Mouse (Mus musculus) granulocyte monocyte progenitor cell, adult 5-6 weeks (primary cell): Measurements from ENCODE around the gene Grk5. TPM values are rescaled to one million over a fixed set of nuclear protein-coding genes. Genes with fewer than 3 reads are reported as not detected.
A peak's percentile ranks its signal among the peaks of the same experiment; 100 is the strongest.

Source experiments
- ATAC-seq: replicated peaks from 2 replicates; pipeline ENCODE4 v1.8.0; 2016; ENCODE audit warnings: mild to moderate bottlenecking, moderate TSS enrichment, inconsistent platforms; ENCODE audit not compliant: poor library complexity, severe bottlenecking
- total RNA-seq, 2 experiments: library from RNA; stranded (forward) in 1 of 2; stranded (reverse) in 1 of 2; fragments of 200-712, 200-1000 nt in 1 of 2; fragments of >200 nt in 1 of 2; fragmentation: Nextera tagmentation in 1 of 2; gene quantifications; 2 replicates each; pipeline ENCODE4 v1.2.3; 2014 to 2017

The Grk5 gene
- total RNA-seq, 2 experiments from 2014 or later: 0.52 to 1.1 TPM

DNA sequence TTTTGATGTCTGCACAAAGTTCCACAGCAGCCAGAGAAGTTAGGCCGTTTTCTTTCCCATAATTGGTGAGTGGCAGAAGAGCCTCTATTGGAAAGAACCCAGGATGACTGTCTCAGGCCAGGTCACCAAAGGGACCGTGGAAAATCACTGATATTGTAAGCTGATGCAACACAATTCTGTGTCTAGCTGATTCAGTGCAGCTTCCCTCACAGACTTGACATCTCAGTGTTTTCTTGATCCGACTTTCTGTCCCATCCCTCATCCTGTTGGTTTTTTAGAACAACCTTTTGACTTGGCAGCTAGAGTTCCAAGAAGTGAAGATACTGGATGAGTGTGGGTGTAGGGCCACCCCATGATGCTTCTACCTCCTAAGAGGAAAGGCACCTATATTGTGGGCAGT, 80.9 kb downstream of the Grk5 start:
- no peak for ATAC-seq

- no peak for ATAC-seq
These were observed 82.0 kb downstream of the Grk5 start for GRCm38 (mm10) chr19:60971598-60971997.

DNA sequence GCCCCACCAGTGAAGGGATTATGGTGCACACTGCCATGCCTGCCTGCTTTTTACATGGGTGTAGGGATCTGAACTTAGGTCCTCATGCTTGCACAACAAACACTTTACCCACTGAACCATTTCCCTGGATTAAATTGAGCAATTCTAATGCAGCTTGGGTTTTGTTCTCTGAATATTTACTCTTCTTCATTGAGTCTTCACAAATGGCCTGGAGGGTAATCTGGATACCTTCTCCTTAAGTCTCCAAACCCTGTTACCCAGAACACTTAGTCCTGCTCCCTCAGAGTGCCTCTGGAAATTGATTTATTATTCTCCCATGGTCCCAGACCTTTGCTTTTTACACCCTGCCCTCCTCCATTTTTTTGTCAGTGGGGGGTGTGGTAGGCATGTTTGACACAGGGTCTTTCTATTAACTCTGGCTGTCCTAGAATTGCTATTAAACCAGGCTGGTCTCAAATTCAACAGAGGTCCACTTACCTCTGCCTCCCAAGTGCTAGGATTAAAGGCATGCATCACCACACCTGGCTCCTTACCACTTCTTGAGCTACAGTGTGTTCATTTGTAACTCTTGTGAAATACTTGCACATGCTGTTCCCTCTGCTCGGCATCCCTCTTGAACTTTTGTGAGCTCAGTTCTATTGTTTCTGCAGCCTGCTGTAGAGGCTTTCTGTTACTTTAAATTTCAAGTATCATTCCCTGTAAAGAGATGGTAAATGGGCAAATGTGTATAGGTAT, 82.9 kb downstream of the Grk5 start:
- ATAC-seq: no peak

GRCm38 (mm10) chr19:60973508-60973907, 84.0 kb downstream of the Grk5 start:
- ATAC-seq: no peak

GRCm38 (mm10) chr19:60979581-60979980, 90.0 kb downstream of the Grk5 start:
- no peak for ATAC-seq

- ATAC-seq: no peak
These were observed 91.8 kb downstream of the Grk5 start for GRCm38 (mm10) chr19:60981391-60981790.

DNA sequence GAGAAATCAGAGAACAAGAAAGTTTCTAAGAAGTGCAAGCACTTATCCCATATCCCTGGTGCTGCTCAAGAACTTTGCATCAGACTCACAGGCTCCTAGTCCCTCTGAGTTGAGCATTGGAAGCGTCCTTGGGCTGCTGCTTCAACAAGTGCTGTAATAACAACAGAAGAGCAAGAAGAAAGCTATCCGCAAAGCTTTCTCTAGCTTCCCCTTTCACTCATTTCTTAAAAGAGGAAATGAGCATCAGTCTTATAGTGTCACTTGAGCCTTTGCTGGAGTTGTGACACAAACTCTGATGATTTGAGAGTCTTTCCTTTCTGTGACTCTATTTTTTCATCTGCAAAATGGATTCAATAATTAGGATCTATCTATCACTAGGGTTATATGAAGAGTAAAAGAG, 92.3 kb downstream of the Grk5 start:
- ATAC-seq: peak; percentile 90

GRCm38 (mm10) chr19:60989766-60990165, 100.2 kb downstream of the Grk5 start:
- ATAC-seq: no peak

DNA sequence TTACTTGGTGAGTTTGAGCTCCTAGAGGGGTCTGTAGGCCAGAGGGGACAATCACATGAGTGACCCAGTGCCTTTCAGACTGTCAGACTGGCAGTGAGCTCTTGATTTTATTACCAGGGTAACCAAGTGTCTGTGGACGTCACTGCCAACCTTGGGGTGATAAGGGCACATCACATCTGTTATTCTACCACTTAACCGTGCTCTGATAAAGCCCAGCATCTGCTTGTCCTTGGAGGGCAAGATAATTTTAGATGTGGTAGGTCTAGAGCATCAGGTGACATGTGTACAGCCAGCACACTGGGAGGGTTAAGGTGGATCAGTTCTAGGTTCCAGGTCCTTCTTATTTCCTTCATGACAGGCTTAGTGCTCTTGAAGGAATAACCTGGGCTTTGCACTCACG, 104.7 kb downstream of the Grk5 start:
- ATAC-seq: no peak

- no peak for ATAC-seq
These were observed 105.3 kb downstream of the Grk5 start for GRCm38 (mm10) chr19:60994845-60995244.

DNA sequence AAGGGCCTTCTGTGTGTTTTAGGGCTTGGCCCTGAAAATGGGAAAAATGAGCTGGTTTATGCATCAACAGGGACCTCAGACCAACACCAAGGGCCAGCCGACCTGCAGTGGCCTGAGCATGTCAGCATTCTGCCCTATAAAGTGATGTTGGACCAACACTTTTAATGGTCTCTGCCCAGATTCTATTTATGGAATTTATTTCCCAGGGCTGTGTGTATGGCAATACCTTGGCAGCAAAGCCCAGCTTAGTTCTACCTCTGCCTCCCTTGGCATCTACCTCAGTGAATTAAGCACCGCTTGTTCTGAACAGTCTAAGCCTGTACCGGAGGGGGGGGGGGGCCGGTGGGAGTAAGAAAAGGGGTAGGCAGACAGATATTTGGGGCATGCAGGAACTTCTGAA, 108.2 kb downstream of the Grk5 start:
- ATAC-seq: no peak

DNA sequence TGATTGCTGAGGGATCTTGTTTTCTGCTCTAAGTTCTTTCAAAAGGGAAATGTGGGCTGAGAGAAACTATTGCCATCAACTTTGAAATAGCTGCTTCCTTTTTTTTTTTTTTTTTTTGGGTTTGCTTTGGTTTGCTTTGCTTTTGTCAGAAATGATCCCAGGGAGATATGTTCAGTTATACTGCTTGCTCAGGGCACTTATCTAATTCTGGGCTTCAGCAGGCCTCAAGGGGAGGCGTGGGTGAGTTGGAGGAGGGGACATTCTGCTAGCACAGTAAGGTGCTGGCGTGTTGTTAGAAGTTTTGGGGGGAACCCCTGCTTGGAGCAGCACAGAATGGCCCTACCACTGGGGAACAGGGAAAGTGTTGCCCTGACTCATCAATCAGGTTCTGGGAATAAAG, 110.1 kb downstream of the Grk5 start:
- ATAC-seq: peak; percentile 25; the same call in 1 of the 2 replicates

- no peak for ATAC-seq
These were observed 111.4 kb downstream of the Grk5 start for GRCm38 (mm10) chr19:61000958-61001357.

DNA sequence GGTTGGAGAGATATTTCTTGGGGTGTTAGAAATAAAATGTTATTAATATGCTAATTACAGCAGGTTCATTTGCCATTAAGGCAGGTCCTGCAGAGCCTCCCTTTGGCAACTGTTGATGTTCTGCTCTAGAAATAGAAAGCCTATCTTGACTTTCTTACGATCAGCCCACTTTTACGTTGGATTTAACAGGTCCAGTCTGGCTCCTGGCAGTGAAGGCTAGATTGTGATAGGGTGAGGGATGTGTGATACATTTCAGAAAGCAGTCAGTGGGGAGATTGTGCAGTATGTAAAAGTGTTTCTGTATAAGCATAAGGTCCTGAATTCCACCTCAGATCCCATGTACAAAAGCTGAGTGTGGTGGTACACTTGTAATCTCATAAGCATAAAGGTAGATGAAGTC, 119.7 kb downstream of the Grk5 start:
- ATAC-seq: no peak

DNA sequence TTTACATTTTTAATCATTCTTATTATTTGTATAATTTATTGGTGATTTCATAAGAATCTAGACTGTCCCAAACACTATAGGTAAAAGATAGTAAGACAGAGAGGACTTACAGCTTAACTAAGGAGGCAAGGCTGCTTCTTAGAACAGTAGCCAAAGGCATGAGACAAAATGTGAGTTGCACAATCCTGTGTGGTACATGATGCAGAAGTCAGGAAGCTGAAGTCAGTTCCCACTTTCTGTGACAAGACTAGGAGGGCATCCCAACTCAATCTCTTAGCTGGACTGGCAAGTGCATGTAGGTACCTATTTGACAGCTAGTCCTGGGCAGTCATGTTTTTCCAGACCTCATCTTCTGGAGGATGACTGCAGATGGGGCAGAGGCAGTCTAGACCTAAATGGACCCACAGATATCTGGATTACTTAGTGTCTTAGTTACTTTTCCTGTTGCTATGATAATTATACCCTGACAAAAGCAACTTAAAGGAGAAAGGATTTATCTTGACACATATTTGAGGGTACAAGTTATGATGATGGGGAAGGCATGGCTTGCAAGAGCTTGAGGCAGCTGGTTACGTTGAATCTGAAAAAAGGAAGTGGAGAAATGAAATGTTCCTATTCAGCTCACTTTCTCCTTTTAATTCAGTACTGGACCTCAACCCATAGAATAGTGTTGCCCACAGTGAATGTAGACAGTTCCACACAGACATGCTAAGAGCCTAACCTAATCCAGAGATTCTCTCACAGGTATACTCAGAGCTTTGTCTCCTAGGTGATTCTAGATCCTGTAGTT, 128.1 kb downstream of the Grk5 start:
- ATAC-seq: peak; percentile 94

GRCm38 (mm10) chr19:61021502-61021901, 132.0 kb downstream of the Grk5 start:
- ATAC-seq: no peak

DNA sequence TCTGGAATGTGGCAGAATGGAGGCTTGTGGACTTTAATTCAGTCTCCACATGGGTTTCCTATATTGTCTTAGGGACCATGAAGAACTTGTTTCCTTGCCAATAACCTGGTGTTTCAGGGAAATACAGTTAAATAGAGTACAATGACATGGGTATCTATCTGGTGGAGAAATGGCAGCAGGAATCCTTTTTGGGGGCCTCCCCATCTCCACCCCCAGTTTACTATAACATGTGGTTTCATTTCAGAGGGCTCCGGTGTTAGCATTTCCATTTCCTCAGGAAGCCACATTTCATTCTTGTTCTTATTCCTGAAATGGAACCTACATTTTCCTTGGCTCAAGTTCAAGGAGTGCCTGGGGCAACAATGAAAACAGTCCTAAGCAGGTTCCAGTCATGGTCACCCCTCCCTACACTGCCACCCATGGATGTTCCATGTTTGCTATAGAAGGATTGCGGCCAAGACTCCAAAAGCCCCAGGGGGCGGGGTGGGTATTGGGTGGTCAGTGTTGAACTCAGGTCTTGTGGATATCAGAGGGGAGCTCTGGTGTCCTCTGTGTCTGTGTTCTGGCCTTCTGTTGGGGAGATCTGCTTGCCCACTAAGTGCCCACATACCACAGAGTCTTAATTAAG, 132.5 kb downstream of the Grk5 start:
- no peak for ATAC-seq

- ATAC-seq: no peak
These were observed 142.0 kb downstream of the Grk5 start for GRCm38 (mm10) chr19:61031570-61031969.

DNA sequence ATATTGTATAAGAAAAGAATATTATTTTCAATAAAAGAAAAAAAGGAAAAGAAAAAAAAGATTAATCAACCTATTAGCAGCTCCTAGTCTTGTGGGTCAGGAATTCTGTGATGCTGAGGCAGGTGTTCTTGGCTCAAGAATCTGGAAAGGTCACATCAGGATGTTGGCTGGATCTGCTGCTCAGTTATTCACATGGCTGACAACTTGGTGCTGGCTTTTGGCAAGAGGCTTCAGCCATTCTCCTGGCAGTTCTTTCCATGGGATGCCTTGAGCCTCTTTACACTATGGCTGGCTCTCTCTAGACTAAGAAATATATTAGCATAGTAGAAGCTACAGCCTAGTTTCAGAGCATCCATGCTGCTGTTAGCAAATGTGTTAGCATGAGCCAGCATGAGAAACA, 149.6 kb downstream of the Grk5 start:
- no peak for ATAC-seq

DNA sequence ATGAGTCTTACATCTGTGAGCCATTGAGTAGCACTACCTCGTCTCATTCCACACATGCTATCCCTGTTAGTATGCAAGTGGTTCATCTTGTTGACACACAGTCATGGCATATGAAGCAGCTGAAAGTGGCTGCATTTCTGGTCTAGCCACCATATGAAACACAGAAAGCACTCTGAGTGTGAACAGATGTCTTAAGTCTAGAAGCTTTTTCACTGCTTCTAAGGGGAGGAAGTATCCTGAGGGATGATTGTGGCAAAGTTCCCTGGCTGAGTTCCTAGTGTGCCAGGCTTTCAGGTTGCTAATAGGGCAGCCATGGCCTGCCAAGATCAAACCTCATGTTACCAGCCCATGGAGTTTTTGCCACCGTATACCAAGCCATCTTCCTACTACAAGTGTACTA, 159.1 kb downstream of the Grk5 start:
- no peak for ATAC-seq

DNA sequence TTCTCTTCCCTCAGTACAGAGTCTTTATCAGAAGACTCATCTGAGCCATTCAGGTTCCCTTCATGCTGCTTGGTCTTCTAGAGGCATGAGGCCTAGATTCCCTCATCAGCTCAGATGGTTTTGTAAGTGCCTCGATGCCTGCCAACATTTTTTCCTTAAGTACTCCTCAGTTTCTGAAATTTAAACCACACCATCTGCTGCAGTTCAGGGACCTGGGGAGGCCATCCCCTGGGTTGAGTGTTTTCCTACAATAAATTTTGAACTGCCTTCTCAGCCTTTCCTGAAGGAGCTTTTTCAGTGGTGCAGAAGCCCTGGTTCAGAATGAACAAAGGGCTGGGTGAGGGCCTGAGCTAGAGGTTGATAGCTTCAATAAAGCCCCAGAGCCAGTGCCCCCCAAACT, 159.9 kb downstream of the Grk5 start:
- ATAC-seq: no peak
